Mouse (Mus musculus) liver, adult 2 months (tissue): Measurements from ENCODE around the gene Nup160. TPM values are rescaled to one million over a fixed set of nuclear protein-coding genes. Genes with fewer than 3 reads are reported as not detected.

ENCODE experiments used
- DNase-seq: peaks from one replicate; pipeline ENCODE4 v3.0.0-alpha.2; 2011; ENCODE audit warnings: low read depth, low spot score; ENCODE audit errors: extremely low read depth
- H3K27ac ChIP-seq: fragments of 200-500 bp; replicated peaks from 2 replicates; pipeline ENCODE4 v1.5.1; 2012; ENCODE audit warnings: low read depth, mild to moderate bottlenecking, control low read depth, inconsistent platforms, low read length; ENCODE audit not compliant: insufficient read depth
- H3K27me3 ChIP-seq: fragments of 200-500 bp; 2 replicates; pipeline ENCODE4 v1.6.1; 2012; ENCODE audit warnings: mild to moderate bottlenecking, moderate library complexity, low read length, inconsistent platforms; ENCODE audit not compliant: control insufficient read depth, insufficient read depth
- H3K36me3 ChIP-seq: fragments of 200-500 bp; 2 replicates; pipeline ENCODE4 v1.6.1; 2012; ENCODE audit warnings: low read length, inconsistent platforms; ENCODE audit not compliant: control insufficient read depth, insufficient read depth
- H3K4me1 ChIP-seq: fragments of 200-500 bp; 2 replicates; pipeline ENCODE4 v1.6.1; 2011; ENCODE audit warnings: low read length; ENCODE audit not compliant: control insufficient read depth, insufficient read depth
- H3K4me3 ChIP-seq: fragments of 200-500 bp; 2 replicates; pipeline ENCODE4 v1.5.1; 2011; ENCODE audit warnings: low read depth, mild to moderate bottlenecking, control low read depth, low read length, moderate library complexity; ENCODE audit not compliant: insufficient read depth
- H3K79me2 ChIP-seq: fragments of 200-500 bp; 2 replicates; pipeline ENCODE4 v1.6.1; 2012; ENCODE audit warnings: inconsistent platforms, mild to moderate bottlenecking, low read length, moderate library complexity; ENCODE audit not compliant: control insufficient read depth, insufficient read depth
- H3K9ac ChIP-seq: fragments of 200-500 bp; 2 replicates; pipeline ENCODE4 v1.6.1; 2012; ENCODE audit warnings: low read depth, mild to moderate bottlenecking, control low read depth, inconsistent platforms, low read length
- CTCF ChIP-seq: fragments of 200-500 bp; IDR thresholded peaks from 2 replicates; pipeline ENCODE4 v1.5.1; 2011; ENCODE audit warnings: low read depth, low read length, control low read depth
- POLR2A ChIP-seq: fragments of 200-500 bp; IDR thresholded peaks from 2 replicates; pipeline ENCODE4 v1.6.1; 2011; ENCODE audit warnings: low read length, control low read depth; ENCODE audit not compliant: insufficient read depth; ENCODE audit errors: extremely low read depth
- WGBS: fragments of 180-500 bp; shearing (Covaris S2); methylation state at CpG from one replicate; pipeline ENCODE4 v1.1.7; 2018; 5-methylcytosine and 5-hydroxymethylcytosine counted together
- polyA plus RNA-seq: library from polyadenylated mRNA; depleted of rRNA; stranded (reverse); fragments of >200 nt; gene quantifications from 2 replicates; pipeline ENCODE4 v1.2.3, GENCODE M21; 2012
- total RNA-seq: library from RNA; depleted of rRNA; stranded (reverse); fragments of >200 nt; gene quantifications from 2 replicates; pipeline ENCODE4 v1.2.3, GENCODE M21; 2014

Nup160 gene
- total and polyA plus RNA-seq, 2 experiments = 3.1 to 9.6 TPM

DNA sequence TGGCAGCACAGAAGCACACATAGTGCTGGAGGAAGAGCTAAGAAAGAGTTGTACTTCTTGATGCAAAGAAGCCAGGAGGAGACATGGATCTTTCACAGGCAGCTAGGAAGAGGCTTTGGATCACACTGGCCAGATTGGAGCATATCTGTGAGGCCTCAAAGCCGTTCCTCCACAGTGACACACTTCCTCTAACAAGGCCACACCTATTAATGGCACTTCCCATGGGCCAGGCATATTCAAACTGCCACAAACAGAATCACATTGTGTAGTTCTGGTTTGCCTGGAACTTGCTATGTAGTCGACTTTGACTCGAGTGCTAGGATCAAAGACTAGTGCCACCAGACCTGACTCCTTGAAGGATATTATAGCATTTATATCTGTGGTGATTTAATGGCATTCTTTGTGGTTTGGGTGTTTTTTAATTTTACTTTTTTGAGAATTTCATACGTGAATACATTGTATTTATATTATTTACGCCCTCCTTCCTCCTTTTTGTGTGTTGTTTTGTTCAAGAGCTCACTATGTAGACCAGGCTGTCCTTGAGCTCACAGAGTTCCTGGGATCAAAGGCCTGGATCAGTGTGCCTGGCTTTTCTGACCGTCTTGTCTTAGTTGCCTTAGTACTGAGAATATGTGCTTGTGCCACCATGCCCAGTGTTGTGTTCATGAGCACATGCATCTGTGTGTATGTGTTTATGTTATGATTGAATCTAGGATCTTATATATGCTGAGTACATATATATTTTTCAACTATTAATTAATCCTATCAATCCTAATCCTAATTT is 72.9 kb downstream of the Nup160 start:
- peaks cover 8% of the 10 kb centered on the region for H3K4me1 ChIP-seq
- H3K4me3 ChIP-seq = no peak overlapping the region
- 77% methylated on average over 6 of the region's 6 CpGs for WGBS
- H3K27ac ChIP-seq = no peak overlapping the region
- no peak for DNase-seq
- peaks cover 12% of the 10 kb centered on the region; the same call in 1 of the 2 replicates for H3K79me2 ChIP-seq
- TF ChIP-seq POLR2A (no peak), CTCF (no peak)
- H3K27me3 ChIP-seq = no peaks in the 10 kb centered on the region
- no peak overlapping the region for H3K9ac ChIP-seq
- H3K36me3 ChIP-seq = peaks cover 29% of the 10 kb centered on the region

DNA sequence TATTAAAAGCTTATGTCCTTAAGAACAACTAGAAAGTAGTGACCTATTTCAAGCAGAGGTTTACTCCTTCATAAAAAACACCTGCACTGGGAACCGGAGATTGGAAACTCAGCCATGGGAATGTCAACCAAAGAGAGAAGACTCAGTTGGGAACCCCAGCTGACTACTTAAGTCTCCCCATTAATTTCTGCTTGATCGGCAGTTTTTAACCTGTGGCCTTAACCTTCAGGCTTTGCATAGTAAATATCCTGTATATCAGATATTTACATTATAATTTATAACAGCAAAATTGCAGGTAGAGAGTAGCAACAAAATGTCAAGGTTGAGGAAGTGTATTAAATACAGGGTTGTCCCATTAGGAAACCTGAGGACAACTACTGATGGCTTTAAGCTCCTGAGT is 76.5 kb downstream of the Nup160 start:
- DNase-seq = no peak
- H3K27ac ChIP-seq = no peak overlapping the region
- WGBS = 97% methylated on average over 2 of the region's 2 CpGs
- H3K79me2 ChIP-seq = peaks cover 9% of the 10 kb centered on the region; the same call in 1 of the 2 replicates
- H3K36me3 ChIP-seq = peaks cover 55% of the 10 kb centered on the region
- H3K4me3 ChIP-seq = no peak overlapping the region
- no peak overlapping the region for H3K9ac ChIP-seq
- peaks cover 5% of the 10 kb centered on the region; the same call in 1 of the 2 replicates for H3K4me1 ChIP-seq
- no peaks in the 10 kb centered on the region for H3K27me3 ChIP-seq
- no peak for TF ChIP-seq CTCF
- TF ChIP-seq POLR2A = no peak

DNA sequence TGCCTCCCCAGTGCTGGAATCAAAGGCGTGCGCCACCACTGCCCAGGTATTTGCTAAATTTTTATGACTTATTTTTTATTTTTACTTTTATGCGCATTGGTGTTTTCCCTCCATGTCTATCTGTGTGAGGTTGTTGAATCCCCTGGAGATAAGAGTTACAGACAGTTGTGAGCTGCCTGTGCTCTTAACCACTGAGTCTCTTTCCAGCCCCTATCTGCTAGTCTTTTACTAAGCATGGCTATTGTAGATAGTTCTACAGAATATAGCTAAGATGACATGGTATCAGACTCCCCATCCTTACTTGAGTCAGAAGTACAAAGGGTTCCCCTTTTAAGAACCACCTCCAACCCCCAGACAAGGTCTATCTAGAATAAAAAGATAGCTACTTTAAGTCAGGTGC is 77.2 kb downstream of the Nup160 start:
- Histone ChIP-seq H3K9ac (no peak overlapping the region), H3K27me3 (no peaks in the 10 kb centered on the region), H3K4me3 (no peak overlapping the region), H3K27ac (no peak overlapping the region), H3K36me3 (peaks cover 60% of the 10 kb centered on the region), H3K4me1 (peaks cover 5% of the 10 kb centered on the region; the same call in 1 of the 2 replicates), H3K79me2 (peaks cover 9% of the 10 kb centered on the region; the same call in 1 of the 2 replicates)
- TF ChIP-seq POLR2A = no peak
- TF ChIP-seq CTCF = no peak
- 97% methylated on average over 3 of the region's 3 CpGs for WGBS
- no peak for DNase-seq

DNA sequence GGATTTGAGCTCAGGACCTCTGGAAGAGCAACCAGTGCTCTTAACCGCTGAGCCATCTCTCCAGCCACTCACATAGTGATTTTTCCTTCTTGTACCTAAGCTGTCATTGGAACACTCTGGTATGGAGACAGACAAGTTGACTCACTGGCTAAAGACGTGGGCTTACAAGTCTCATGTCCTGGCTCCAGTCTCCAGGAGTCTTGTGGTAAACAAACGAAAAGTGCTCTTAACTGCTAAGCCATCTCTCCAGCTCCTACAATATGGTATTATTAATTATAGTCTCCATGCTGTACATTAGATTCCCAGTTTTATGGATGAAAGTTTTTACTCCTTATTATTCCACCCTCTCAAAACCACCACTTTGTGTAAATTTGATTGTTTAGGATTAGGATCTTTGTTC is 88.1 kb downstream of the Nup160 start:
- WGBS = 95% methylated on average over 3 of the region's 3 CpGs
- H3K4me3 ChIP-seq = no peak overlapping the region
- no peaks in the 10 kb centered on the region; the same call in 1 of the 2 replicates for H3K79me2 ChIP-seq
- H3K27ac ChIP-seq = no peak overlapping the region
- H3K27me3 ChIP-seq = no peaks in the 10 kb centered on the region
- no peaks in the 10 kb centered on the region for H3K4me1 ChIP-seq
- peaks cover 68% of the 10 kb centered on the region for H3K36me3 ChIP-seq
- TF ChIP-seq CTCF (no peak), POLR2A (no peak)
- no peak for DNase-seq
- H3K9ac ChIP-seq = no peak overlapping the region

DNA sequence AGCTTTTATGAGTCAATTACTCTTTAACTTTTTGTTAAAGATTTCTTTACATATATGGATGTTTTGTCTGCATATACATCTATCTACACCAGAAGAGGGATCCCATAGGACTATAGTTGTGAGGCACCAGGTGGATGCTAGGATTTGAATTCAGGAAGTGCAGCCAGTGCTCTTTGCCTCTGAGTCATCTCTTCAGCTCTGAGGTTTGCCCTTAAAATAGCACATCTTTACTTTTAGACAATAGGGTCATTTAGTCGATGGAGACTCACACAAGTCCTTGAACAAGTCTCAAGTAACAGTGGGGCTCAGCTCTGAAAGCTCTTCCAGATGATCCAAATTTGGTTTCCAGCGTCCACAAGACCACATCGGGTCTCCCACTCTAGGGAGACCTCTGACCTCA is 104.3 kb downstream of the Nup160 start:
- WGBS = 60% methylated on average over 3 of the region's 3 CpGs
- DNase-seq = no peak

DNA sequence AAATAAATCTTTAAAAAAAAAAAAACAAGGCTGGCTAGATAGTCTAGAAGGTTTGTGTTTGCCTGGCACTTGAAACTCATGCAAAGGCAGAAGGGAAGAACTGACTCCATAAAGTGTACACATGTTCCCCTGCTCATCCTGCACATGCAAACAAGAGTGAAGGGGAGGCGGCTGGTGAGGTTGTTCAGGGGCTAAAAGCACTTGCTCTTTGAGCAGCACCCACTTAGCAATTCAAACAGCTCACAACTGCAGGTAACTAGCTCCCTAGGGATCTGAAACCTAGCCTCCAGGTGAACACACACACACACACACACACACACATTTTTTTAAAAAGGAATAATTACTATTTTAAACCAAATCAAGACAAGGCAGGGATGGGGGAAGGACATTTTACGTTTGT is 104.9 kb downstream of the Nup160 start:
- DNase-seq = no peak
- H3K27ac ChIP-seq = no peak overlapping the region
- 90% methylated on average over 2 of the region's 2 CpGs for WGBS
- H3K27me3 ChIP-seq = no peaks in the 10 kb centered on the region
- no peak overlapping the region for H3K4me3 ChIP-seq
- H3K4me1 ChIP-seq = no peaks in the 10 kb centered on the region; the same call in 1 of the 2 replicates
- H3K9ac ChIP-seq = no peak overlapping the region
- TF ChIP-seq CTCF = no peak
- no peak for TF ChIP-seq POLR2A
- H3K36me3 ChIP-seq = peaks cover 36% of the 10 kb centered on the region
- no peaks in the 10 kb centered on the region for H3K79me2 ChIP-seq

More for the DNA sequence above, 104.3 kb downstream of the Nup160 start:
- Histone ChIP-seq H3K27me3 (no peaks in the 10 kb centered on the region), H3K36me3 (peaks cover 40% of the 10 kb centered on the region), H3K27ac (no peak overlapping the region), H3K79me2 (no peaks in the 10 kb centered on the region), H3K4me3 (no peak overlapping the region), H3K4me1 (no peaks in the 10 kb centered on the region; the same call in 1 of the 2 replicates), H3K9ac (no peak overlapping the region)
- TF ChIP-seq CTCF (no peak), POLR2A (no peak)
